Mouse (Mus musculus) limb, embryonic 14.5 days (tissue): ENCODE results near the gene Arhgap21. TPM values are rescaled to one million over a fixed set of nuclear protein-coding genes. Genes with fewer than 3 reads are reported as not detected.
"Not testable (repeated sequence)": the region's sequence is repeated elsewhere in the genome, so short reads cannot be mapped to it uniquely, and the experiment has no call there.

Experiments
- ATAC-seq: fragments of 200-750 bp; cut with Nextera tagmentation; 2 replicates; pipeline ENCODE4 v1.8.0; 2017; ENCODE audit warnings: low read depth, moderate number of reproducible peaks, moderate TSS enrichment; ENCODE audit not compliant: low FRiP score
- DNase-seq: peaks from one replicate; pipeline ENCODE4 v3.0.0-alpha.2; 2015; ENCODE audit warnings: low spot score
- H3K27ac ChIP-seq: fragments of 300-500 bp; sonication (generic); replicated peaks from 2 replicates; pipeline ENCODE4 v1.5.1; 2014; ENCODE audit warnings: low read depth, mild to moderate bottlenecking, low read length, moderate library complexity, mixed read lengths
- H3K27me3 ChIP-seq: fragments of 300-500 bp; sonication (generic); 2 replicates; pipeline ENCODE4 v1.6.1; 2014; ENCODE audit warnings: low read length, mixed read lengths; ENCODE audit not compliant: control insufficient read depth, insufficient read depth
- H3K36me3 ChIP-seq: fragments of 300-500 bp; sonication (generic); 2 replicates; pipeline ENCODE4 v1.6.1; 2014; ENCODE audit warnings: mild to moderate bottlenecking, low read length, moderate library complexity, mixed read lengths; ENCODE audit not compliant: control insufficient read depth, insufficient read depth
- H3K4me1 ChIP-seq: fragments of 300-500 bp; sonication (generic); 2 replicates; pipeline ENCODE4 v1.6.1; 2014; ENCODE audit warnings: antibody characterized with exemption, low read length, mixed read lengths; ENCODE audit not compliant: control insufficient read depth, insufficient read depth
- H3K4me2 ChIP-seq: fragments of 300-500 bp; sonication (generic); replicated peaks from 2 replicates; pipeline ENCODE4 v1.6.1; 2014; ENCODE audit warnings: low read depth, mild to moderate bottlenecking, low read length, moderate library complexity; ENCODE audit not compliant: severe bottlenecking
- H3K4me3 ChIP-seq: fragments of 300-500 bp; sonication (generic); replicated peaks from 2 replicates; pipeline ENCODE4 v1.5.1; 2014; ENCODE audit warnings: low read length
- H3K9ac ChIP-seq: fragments of 300-500 bp; sonication (generic); 2 replicates; pipeline ENCODE4 v1.6.1; 2014; ENCODE audit warnings: mild to moderate bottlenecking, low read depth, low read length, moderate library complexity; ENCODE audit not compliant: severe bottlenecking
- H3K9me3 ChIP-seq: fragments of 300-500 bp; sonication (generic); 2 replicates; pipeline ENCODE4 v1.6.1; 2016; ENCODE audit warnings: low read length; ENCODE audit not compliant: control insufficient read depth
- POLR2A ChIP-seq: fragments of 200-500 bp; IDR thresholded peaks from 2 replicates; pipeline ENCODE4 v1.8.0; 2012; ENCODE audit warnings: inconsistent platforms, mild to moderate bottlenecking, moderate library complexity, borderline replicate concordance; ENCODE audit not compliant: insufficient read depth, insufficient read length; ENCODE audit errors: extremely low read depth
- WGBS: fragments of 180-500 bp; shearing (Covaris S2); extraction: QIAGEN DNeasy Blood & Tissue Kit; methylation state at CpG from one replicate; pipeline ENCODE4 v1.1.7; 2014; 5-methylcytosine and 5-hydroxymethylcytosine counted together
- polyA plus RNA-seq, 2 experiments: library from polyadenylated mRNA; depleted of rRNA in 1 of 2; stranded (reverse) in 1 of 2; unstranded in 1 of 2; fragments of >200 nt; fragmentation: Nextera tagmentation in 1 of 2; extraction: Ambion mirVana in 1 of 2; gene quantifications; 2 replicates each; pipeline versions ENCODE4 v1.2.1 to v1.2.3; 2012 to 2014

The Arhgap21 gene
- polyA plus RNA-seq, 2 experiments: 19.6 to 29.2 TPM

- no peaks in the 10 kb centered on the region for H3K36me3 ChIP-seq
- H3K4me1 ChIP-seq: peaks cover 15% of the 10 kb centered on the region; the same call in 1 of the 2 replicates
- no peak overlapping the region for H3K4me2 ChIP-seq
- H3K27me3 ChIP-seq: no peaks in the 10 kb centered on the region
- no peak overlapping the region for H3K27ac ChIP-seq
- WGBS: 33% methylated on average over 4 of the region's 4 CpGs
- no peak for DNase-seq
- H3K9ac ChIP-seq: no peak overlapping the region
- no peak for TF ChIP-seq POLR2A
- no peak for ATAC-seq
- H3K9me3 ChIP-seq: no peaks in the 10 kb centered on the region
- H3K4me3 ChIP-seq: no peak overlapping the region
These were observed 32.0 kb downstream of the Arhgap21 start for GRCm38 (mm10) chr2:20936609-20937221.

GRCm38 (mm10) chr2:20934406-20934805, 34.3 kb downstream of the Arhgap21 start:
- no peak for ATAC-seq
- Histone ChIP-seq H3K9me3 (no peaks in the 10 kb centered on the region), H3K4me1 (0 out of 2 replicates have a peak, but pooled peaks cover 7% of the 10 kb centered on the region), H3K27me3 (no peaks in the 10 kb centered on the region), H3K27ac (no peak overlapping the region), H3K36me3 (no peaks in the 10 kb centered on the region), H3K9ac (no peak overlapping the region), H3K4me3 (no peak overlapping the region), H3K4me2 (no peak overlapping the region)
- DNase-seq: no peak
- WGBS: 75% methylated on average over 9 of the region's 9 CpGs
- no peak for TF ChIP-seq POLR2A

- ATAC-seq (no peak), DNase-seq (no peak)
- TF ChIP-seq POLR2A: no peak
- Histone ChIP-seq H3K4me3 (no peak overlapping the region), H3K36me3 (no peaks in the 10 kb centered on the region), H3K27me3 (no peaks in the 10 kb centered on the region), H3K9ac (no peak overlapping the region), H3K9me3 (no peaks in the 10 kb centered on the region), H3K4me2 (no peak overlapping the region), H3K4me1 (0 out of 2 replicates have a peak, but pooled peaks cover 5% of the 10 kb centered on the region), H3K27ac (no peak overlapping the region)
- whole genome bisulfite sequencing: 91% methylated on average over 8 of the region's 8 CpGs
These were observed 35.9 kb downstream of the Arhgap21 start for GRCm38 (mm10) chr2:20932748-20933313.

DNA sequence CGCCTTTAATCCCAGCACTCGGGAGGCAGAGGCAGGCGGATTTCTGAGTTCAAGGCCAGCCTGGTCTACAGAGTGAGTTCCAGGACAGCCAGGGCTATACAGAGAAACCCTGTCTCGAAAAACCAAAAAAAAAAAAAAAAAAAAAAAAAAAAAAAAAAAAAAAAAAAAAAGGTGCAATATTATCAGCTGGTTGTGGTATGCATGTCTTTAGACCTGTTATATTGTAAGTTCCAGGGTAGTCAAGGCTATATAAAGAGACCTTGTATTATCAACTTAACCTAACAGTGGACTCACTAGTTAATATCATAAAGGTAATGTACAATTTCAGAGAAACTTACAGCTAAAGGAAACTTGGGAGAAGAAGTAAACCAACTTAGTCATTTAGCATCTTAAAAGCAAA, 36.9 kb downstream of the Arhgap21 start:
- not testable (repeated sequence) for H3K4me1 ChIP-seq, H3K36me3 ChIP-seq, H3K4me3 ChIP-seq, H3K27me3 ChIP-seq, H3K9me3 ChIP-seq, H3K4me2 ChIP-seq, H3K9ac ChIP-seq, DNase-seq, H3K27ac ChIP-seq, ATAC-seq
- 95% methylated on average over 3 of the region's 4 CpGs for WGBS

GRCm38 (mm10) chr2:20928454-20928853, 40.2 kb downstream of the Arhgap21 start:
- H3K27ac ChIP-seq: no peak overlapping the region
- TF ChIP-seq POLR2A: no peak
- H3K36me3 ChIP-seq: no peaks in the 10 kb centered on the region
- no peaks in the 10 kb centered on the region for H3K27me3 ChIP-seq
- DNase-seq (no peak), ATAC-seq (no peak)
- no peak overlapping the region for H3K4me3 ChIP-seq
- no peak overlapping the region for H3K9ac ChIP-seq
- H3K4me2 ChIP-seq: no peak overlapping the region
- no peaks in the 10 kb centered on the region for H3K4me1 ChIP-seq
- no peaks in the 10 kb centered on the region for H3K9me3 ChIP-seq
